Mouse (Mus musculus) stomach, postnatal 0 days (tissue): Measurements from ENCODE around the gene Hectd4. TPM values are rescaled to one million over a fixed set of nuclear protein-coding genes. Genes with fewer than 3 reads are reported as not detected.
A peak's percentile ranks its signal among the peaks of the same experiment; 100 is the strongest.
"Not testable (repeated sequence)": the region's sequence is repeated elsewhere in the genome, so short reads cannot be mapped to it uniquely, and the experiment has no call there.

Experiments
- ATAC-seq: fragments of 200-750 bp; cut with Nextera tagmentation; 2 replicates; pipeline ENCODE4 v1.8.0; 2017; ENCODE audit not compliant: low FRiP score, low TSS enrichment
- DNase-seq: peaks from one replicate; pipeline ENCODE4 v3.0.0-alpha.2; 2016; ENCODE audit warnings: low spot score
- H3K27ac ChIP-seq: fragments of 300-500 bp; sonication (generic); replicated peaks from 2 replicates; pipeline ENCODE4 v1.5.1; 2014; ENCODE audit warnings: mild to moderate bottlenecking, control low read depth
- H3K27me3 ChIP-seq: fragments of 300-500 bp; sonication (generic); 2 replicates; pipeline ENCODE4 v1.6.1; 2014; ENCODE audit warnings: low read length; ENCODE audit not compliant: control insufficient read depth, insufficient read depth
- H3K36me3 ChIP-seq: fragments of 300-500 bp; sonication (generic); 2 replicates; pipeline ENCODE4 v1.6.1; 2014; ENCODE audit warnings: low read length, mixed read lengths; ENCODE audit not compliant: control insufficient read depth, insufficient read depth
- H3K4me1 ChIP-seq: fragments of 300-500 bp; sonication (generic); replicated peaks from 2 replicates; pipeline ENCODE4 v1.6.1; 2014; ENCODE audit warnings: antibody characterized with exemption; ENCODE audit not compliant: control insufficient read depth, insufficient read depth
- H3K4me2 ChIP-seq: fragments of 300-500 bp; sonication (generic); replicated peaks from 2 replicates; pipeline ENCODE4 v1.6.1; 2014; ENCODE audit warnings: low read depth, mild to moderate bottlenecking, control low read depth, moderate library complexity
- H3K4me3 ChIP-seq: fragments of 300-500 bp; sonication (generic); 2 replicates; pipeline ENCODE4 v1.5.1; 2014; ENCODE audit warnings: low read depth, low read length, control low read depth
- H3K9ac ChIP-seq: fragments of 300-500 bp; sonication (generic); 2 replicates; pipeline ENCODE4 v1.6.1; 2014; ENCODE audit warnings: mild to moderate bottlenecking, low read length, control low read depth, mixed read lengths
- H3K9me3 ChIP-seq: fragments of 300-500 bp; sonication (generic); 2 replicates; pipeline ENCODE4 v1.6.1; 2016; ENCODE audit warnings: low read length; ENCODE audit not compliant: control insufficient read depth
- CTCF ChIP-seq: IDR thresholded peaks from 2 replicates; pipeline ENCODE4 v1.5.1; 2016; ENCODE audit warnings: antibody characterized with exemption, low read depth, mild to moderate bottlenecking, moderate library complexity
- EP300 ChIP-seq: optimal IDR thresholded peaks from 2 replicates; pipeline ENCODE3; 2016; ENCODE audit warnings: antibody characterized with exemption
- WGBS: fragments of 180-500 bp; shearing (Covaris S2); extraction: QIAGEN DNeasy Blood & Tissue Kit; methylation state at CpG from one replicate; pipeline ENCODE4 v1.1.7; 2014; 5-methylcytosine and 5-hydroxymethylcytosine counted together
- polyA plus RNA-seq: library from polyadenylated mRNA; unstranded; fragments of >200 nt; fragmentation: Nextera tagmentation; extraction: Ambion mirVana; gene quantifications from 2 replicates; pipeline ENCODE4 v1.2.1, GENCODE M21; 2015

The Hectd4 gene
- polyA plus RNA-seq, 1 experiment from 2014 or later: 1.7 TPM

DNA sequence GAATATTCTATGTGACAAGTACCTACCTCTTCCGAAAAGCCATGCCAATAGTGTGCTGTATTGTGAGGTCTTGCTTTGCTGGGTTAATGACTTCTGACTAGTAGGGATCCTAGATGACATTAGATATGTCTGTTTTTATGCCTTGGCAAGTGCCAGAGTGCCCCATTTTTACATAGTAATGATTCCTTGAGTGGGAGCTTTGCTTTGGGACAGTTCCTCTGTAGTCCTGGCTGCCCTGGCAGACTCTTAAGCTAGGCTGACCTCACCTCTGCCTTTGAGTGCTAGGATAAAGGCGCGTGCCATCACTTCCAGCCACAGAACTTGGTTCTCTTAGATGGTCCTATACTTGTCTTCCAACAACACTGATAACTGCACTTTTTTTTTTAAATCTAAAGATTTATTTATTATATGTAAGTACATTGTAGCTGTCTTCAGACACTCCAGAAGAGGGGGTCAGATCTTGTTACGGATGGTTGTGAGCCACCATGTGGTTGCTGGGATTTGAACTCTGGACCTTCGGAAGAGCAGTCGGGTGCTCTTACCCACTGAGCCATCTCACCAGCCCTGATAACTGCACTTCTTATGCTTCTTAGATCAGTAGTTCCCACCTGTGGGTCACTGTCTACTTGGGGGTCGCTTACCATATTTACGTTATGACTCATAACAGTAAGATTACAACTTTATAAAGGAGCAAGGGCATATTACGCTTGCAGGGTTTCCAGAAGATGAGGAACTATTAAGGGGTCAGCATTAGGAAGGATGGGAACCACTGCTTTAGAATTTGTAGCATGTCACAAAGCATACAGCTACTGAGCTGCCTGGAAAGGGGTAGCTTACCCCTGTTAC, 10.0 kb upstream of the Hectd4 start:
- no peaks in the 10 kb centered on the region; the same call in 1 of the 2 replicates for H3K4me1 ChIP-seq
- DNase-seq (no peak), ATAC-seq (no peak)
- no peak overlapping the region for H3K4me3 ChIP-seq
- TF ChIP-seq EP300 (no peak), CTCF (no peak)
- no peak overlapping the region for H3K4me2 ChIP-seq
- no peaks in the 10 kb centered on the region for H3K9me3 ChIP-seq
- H3K27ac ChIP-seq: no peak overlapping the region
- 79% methylated on average over 9 of the region's 9 CpGs for WGBS
- H3K9ac ChIP-seq: no peak overlapping the region
- no peaks in the 10 kb centered on the region for H3K27me3 ChIP-seq
- H3K36me3 ChIP-seq: peaks cover 27% of the 10 kb centered on the region

DNA sequence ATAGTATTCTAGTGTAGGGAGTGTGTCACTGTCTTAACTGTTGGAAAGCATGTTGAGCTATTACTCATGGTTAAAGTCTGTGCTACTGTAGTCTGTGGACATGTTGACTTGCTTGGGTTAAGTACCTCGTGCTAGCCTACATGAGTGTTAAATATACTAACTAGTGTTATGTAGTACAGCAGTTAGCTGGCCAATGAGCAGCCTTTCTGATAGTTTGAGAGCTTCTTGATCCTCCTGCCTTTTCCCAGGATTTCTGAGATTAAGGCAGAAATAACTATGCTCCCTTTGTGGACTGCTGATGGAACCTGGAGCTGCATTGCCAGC, 9.5 kb upstream of the Hectd4 start:
- DNase-seq (no peak), ATAC-seq (no peak)
- Histone ChIP-seq H3K4me3 (no peak overlapping the region), H3K27ac (no peak overlapping the region), H3K36me3 (peaks cover 27% of the 10 kb centered on the region), H3K4me2 (no peak overlapping the region), H3K9me3 (no peaks in the 10 kb centered on the region), H3K4me1 (no peaks in the 10 kb centered on the region; the same call in 1 of the 2 replicates), H3K27me3 (no peaks in the 10 kb centered on the region), H3K9ac (no peak overlapping the region)
- WGBS: 82% methylated on average over 1 of the region's 1 CpGs
- TF ChIP-seq EP300: no peak
- no peak for TF ChIP-seq CTCF

DNA sequence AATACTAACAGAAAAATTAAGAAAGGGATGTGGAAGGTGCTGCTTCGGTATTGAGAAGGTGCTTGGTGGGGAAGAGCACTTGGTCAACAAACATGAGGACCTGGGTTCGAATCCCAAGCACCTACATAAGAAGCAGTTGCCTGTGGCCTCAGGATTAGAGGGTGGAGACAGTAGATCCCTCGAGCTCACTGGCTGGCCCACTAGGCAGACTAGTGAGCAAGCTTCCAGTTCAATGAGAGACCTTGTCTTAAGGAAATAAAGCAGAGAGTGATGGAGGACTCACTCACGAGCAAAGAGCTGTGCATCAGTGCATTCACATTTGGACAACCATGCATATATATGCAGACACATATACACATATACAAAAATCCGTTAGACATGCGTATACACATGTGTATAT, 7.9 kb upstream of the Hectd4 start:
- Histone ChIP-seq H3K27ac (no peak overlapping the region), H3K36me3 (peaks cover 18% of the 10 kb centered on the region), H3K4me2 (no peak overlapping the region), H3K4me3 (no peak overlapping the region), H3K9me3 (no peaks in the 10 kb centered on the region), H3K27me3 (no peaks in the 10 kb centered on the region), H3K9ac (no peak overlapping the region), H3K4me1 (no peaks in the 10 kb centered on the region)
- TF ChIP-seq EP300: no peak
- TF ChIP-seq CTCF: no peak
- DNase-seq (no peak), ATAC-seq (no peak)
- whole genome bisulfite sequencing: 89% methylated on average over 6 of the region's 6 CpGs

DNA sequence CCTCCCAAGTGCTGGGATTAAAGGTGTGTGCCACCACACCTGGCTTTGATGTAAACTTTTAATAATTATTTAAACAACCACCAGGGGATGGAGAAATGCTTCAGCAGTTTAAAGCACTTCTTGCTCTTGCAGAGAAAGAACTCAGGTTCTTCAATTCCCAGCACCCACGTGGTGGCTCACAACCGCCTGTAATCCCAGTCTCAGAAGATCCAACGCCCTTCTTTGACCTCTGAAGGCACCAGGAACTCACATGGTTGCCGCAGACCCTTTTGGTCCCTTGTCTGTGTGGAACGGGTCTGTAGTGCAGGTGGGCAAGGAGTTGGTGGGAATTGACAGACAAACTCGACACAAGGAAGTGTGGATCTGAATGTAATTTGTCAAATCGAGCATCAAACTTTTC, 5.3 kb upstream of the Hectd4 start:
- Histone ChIP-seq H3K4me3 (no peak overlapping the region), H3K9ac (no peak overlapping the region), H3K27ac (no peak overlapping the region), H3K4me1 (no peaks in the 10 kb centered on the region), H3K9me3 (no peaks in the 10 kb centered on the region), H3K4me2 (no peak overlapping the region), H3K36me3 (peaks cover 6% of the 10 kb centered on the region), H3K27me3 (no peaks in the 10 kb centered on the region)
- no peak for DNase-seq
- WGBS: 45% methylated on average over 7 of the region's 7 CpGs
- ATAC-seq: no peak
- no peak for TF ChIP-seq EP300

DNA sequence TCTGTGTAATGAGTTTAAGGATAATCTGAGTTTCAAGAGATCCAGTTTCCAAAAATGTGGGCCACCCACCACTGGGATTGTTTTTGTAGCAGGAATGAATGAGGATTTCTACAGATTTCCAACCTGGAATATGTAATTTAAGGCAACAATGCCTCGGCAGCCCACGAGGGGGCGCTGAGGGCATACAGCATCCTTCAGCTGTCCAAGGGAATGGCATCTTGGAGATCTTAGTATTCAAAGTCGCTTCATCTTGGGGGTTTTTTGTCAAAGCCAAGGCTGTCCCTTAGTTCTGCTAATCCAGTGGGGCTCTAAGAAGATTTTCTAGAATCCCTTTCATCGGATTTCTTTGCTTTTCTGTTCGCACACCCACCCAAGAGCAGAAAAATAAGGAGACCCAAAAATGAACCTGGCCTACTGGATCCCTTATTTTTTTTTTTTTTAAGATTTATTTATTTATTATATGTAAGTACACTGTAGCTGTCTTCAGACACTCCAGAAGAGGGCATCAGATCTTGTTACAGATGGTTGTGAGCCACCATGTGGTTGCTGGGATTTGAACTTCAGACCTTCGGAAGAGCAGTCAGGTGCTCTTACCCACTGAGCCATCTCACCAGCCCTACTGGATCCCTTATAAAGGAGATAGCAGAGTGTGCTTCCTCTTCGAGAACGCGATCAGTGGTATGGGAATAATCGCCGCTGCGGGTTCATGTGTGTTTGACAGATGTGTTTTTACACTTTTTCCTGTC, 4.5 kb upstream of the Hectd4 start:
- Histone ChIP-seq H3K4me1 (no peaks in the 10 kb centered on the region), H3K27ac (no peak overlapping the region), H3K9me3 (no peaks in the 10 kb centered on the region), H3K4me3 (no peak overlapping the region), H3K36me3 (peaks cover 6% of the 10 kb centered on the region), H3K4me2 (no peak overlapping the region), H3K27me3 (no peaks in the 10 kb centered on the region), H3K9ac (no peak overlapping the region)
- peak; percentile 76 for DNase-seq
- peak; percentile 96 for TF ChIP-seq CTCF
- TF ChIP-seq EP300: no peak
- no peak for ATAC-seq
- 45% methylated on average over 13 of the region's 13 CpGs for WGBS

DNA sequence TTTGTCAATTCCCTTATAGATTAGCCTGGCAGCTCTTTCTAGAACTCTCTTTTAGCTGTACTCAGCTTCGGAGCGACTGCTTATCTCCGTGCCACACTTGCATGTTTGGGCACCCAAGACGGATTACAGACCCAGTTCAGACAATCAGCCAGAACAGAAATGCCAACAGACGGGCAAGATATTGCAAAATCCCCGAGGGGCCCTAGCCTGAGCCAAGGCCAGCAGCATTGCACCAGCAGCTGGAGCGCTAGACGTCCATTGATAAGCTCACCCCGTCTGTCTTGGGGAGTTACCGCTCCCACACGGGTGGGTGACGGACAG, 3.9 kb upstream of the Hectd4 start:
- Histone ChIP-seq H3K9me3 (no peaks in the 10 kb centered on the region), H3K9ac (no peak overlapping the region), H3K4me1 (no peaks in the 10 kb centered on the region), H3K36me3 (peaks cover 6% of the 10 kb centered on the region), H3K4me2 (no peak overlapping the region), H3K27ac (no peak overlapping the region), H3K27me3 (no peaks in the 10 kb centered on the region), H3K4me3 (no peak overlapping the region)
- 66% methylated on average over 12 of the region's 12 CpGs for WGBS
- DNase-seq (no peak), ATAC-seq (no peak)
- no peak for TF ChIP-seq CTCF
- TF ChIP-seq EP300: no peak

- not testable (repeated sequence) for H3K4me3 ChIP-seq, H3K27ac ChIP-seq, H3K4me1 ChIP-seq, H3K9me3 ChIP-seq, H3K9ac ChIP-seq, H3K4me2 ChIP-seq, H3K36me3 ChIP-seq, H3K27me3 ChIP-seq, DNase-seq, ATAC-seq
- WGBS: 88% methylated on average over 9 of the region's 9 CpGs
Observed at GRCm38 (mm10) chr5:121216584-121217312, 3.3 kb upstream of the Hectd4 start.
